Mouse (Mus musculus) cortical plate, adult 2 months (tissue): ENCODE results near the gene Lrrk1.

ENCODE experiments used
- CTCF ChIP-seq: fragments of 200-500 bp; IDR thresholded peaks from 2 replicates; pipeline ENCODE4 v1.5.1; 2011; ENCODE audit warnings: mild to moderate bottlenecking, control low read depth, low read length; ENCODE audit not compliant: insufficient read depth; ENCODE audit errors: extremely low read depth
- POLR2A ChIP-seq: fragments of 200-500 bp; IDR thresholded peaks from 2 replicates; pipeline ENCODE4 v1.6.1; 2011; ENCODE audit warnings: mild to moderate bottlenecking, low read length, control low read depth; ENCODE audit not compliant: insufficient read depth; ENCODE audit errors: extremely low read depth

DNA sequence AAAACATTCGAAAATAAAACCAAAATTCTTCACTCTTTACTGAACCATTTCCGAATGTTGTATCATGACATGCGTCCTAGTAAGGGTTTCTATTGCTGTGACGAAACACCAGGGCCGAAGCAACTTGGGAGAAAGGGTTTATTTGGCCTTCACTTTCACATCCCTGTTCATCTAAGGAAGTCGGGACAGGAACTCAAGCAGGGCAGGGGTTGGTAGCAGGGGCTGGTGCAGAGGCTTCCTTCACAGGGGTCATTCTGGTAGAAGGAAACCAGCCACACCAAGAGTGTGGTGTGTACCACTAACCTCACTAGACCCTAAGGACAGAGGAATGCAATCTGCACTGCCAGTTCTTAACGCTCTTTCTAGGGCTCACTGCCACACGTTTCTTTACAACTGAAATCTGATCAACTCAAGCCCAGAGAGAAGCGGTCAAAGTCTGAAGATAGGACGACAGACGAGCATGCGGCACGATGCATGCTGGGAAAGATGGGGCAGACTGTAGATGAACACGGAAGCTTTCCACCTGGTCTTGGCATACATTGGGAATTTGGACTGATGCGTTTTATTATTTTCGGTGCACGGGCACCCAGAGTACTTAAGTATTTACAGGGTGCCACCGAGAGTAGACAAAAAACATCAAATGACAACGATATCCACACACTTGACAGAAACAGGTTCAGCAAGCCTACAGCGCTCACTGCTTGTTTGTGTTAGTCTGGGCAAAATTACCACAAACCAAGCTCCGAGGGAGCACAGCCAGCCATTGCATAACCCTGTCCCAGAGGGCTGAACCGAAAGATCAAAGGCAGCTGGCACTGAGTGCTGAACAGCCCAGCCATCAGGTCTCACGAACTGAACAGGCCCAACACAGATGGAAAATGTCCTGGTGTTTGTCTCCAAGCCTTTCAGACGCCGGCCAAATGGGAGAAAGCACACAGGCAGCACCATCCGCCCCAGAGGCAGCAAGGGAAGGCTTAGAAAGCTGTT lies 77.2 kb downstream of the Lrrk1 start:
- no peak for TF ChIP-seq CTCF
- no peak for TF ChIP-seq POLR2A
